In the genomic region with DNA sequence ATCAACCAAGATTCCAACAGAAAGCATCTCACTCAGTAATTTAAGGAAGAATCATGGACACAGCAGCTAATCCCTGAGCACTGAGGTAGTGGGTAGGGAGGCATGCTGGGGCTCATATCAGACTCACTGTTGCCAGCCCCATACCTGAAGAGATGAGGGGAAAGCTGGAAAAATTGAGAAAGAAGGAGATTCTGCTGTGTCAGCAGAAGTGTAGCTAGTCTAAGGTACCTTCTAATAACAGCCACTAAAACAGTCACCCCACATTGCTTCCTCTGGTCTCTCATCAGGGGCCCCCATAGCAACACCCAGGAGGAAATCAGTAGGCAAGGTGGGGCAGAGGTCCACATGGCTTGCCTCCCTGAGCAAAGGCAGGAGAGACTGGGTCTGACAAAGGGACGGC, we compare ENCODE assay signal across 23 mouse cellular contexts. TPM values are rescaled to one million over a fixed set of nuclear protein-coding genes. Genes with fewer than 3 reads are reported as not detected.
DNase-seq lines count a peak whose midpoint lies in the region; ATAC-seq and TF ChIP-seq lines count a peak whose summit lies in the region.
"Had no signal": no experiment of that assay in that cellular context is flagged by ENCODE, and none has a peak within 500 bp of the region (broad histone marks: within the 10 kb centered on the region; RNA-seq: fewer than 3 reads in every experiment).

No protein-coding gene starts in this region.

- dilution Hi-C loops in CH12.LX (cut with MboI; ENCODE audit: extremely low pct_ligation_motif_present, extremely low pct_unique_long_range_greater_than_20kb, low sequenced_read_pairs): no loop called here

- no peak for TF ChIP-seq RAD21 in CH12.LX (IDR thresholded peaks at IDR 0.05; ENCODE audit: low read depth, low read length)
- TF ChIP-seq RAD21 in MEL (IDR thresholded peaks at IDR 0.05; ENCODE audit: low read depth, low read length): no peak

- H3K79me2 ChIP-seq in CH12.LX (replicated peaks; ENCODE audit: control insufficient read depth, extremely low read depth, insufficient read depth, poor library complexity, severe bottlenecking): no peaks in the 10 kb centered on the region
- H3K79me2 ChIP-seq in MEL (ENCODE audit: control insufficient read depth, insufficient read depth, low read length, poor library complexity): no peaks in the 10 kb centered on the region

- no peak overlapping the region for H3K4me2 ChIP-seq in CH12.LX (ENCODE audit: insufficient read depth, low read depth, poor library complexity, severe bottlenecking)
- no peak overlapping the region for H3K4me2 ChIP-seq in hindbrain, embryonic 13.5 days

- no peaks in the 10 kb centered on the region for H3K27me3 ChIP-seq in CH12.LX (replicated peaks)
- H3K27me3 ChIP-seq in MEL (ENCODE audit: control insufficient read depth in 1 of 2, insufficient read depth in 2 of 2, low read length in 2 of 2): peaks cover 3% of the 10 kb centered on the region in 2 experiments
- no peaks in the 10 kb centered on the region for H3K27me3 ChIP-seq in hindbrain, embryonic 13.5 days

- H3K36me3 ChIP-seq in CH12.LX (replicated peaks in 1 of 2; ENCODE audit: control insufficient read depth in 1 of 2, insufficient read depth in 1 of 2, low read length in 1 of 2) (no peaks in the 10 kb centered on the region), ES-E14 (ENCODE audit: control insufficient read depth, insufficient read depth, low read length, poor library complexity, severe bottlenecking) (no peaks in the 10 kb centered on the region), MEL (ENCODE audit: control insufficient read depth in 1 of 2, insufficient read depth in 2 of 2, low read length in 2 of 2) (no peaks in the 10 kb centered on the region)
- H3K36me3 ChIP-seq in hindbrain, embryonic 13.5 days: no peaks in the 10 kb centered on the region
- H3K36me3 ChIP-seq: G1E had no signal

- no peaks in the 10 kb centered on the region for H3K4me1 ChIP-seq in CH12.LX (ENCODE audit: control insufficient read depth in 1 of 2, insufficient read depth in 2 of 2)
- H3K4me1 ChIP-seq in ES-E14 (ENCODE audit: control insufficient read depth in 2 of 2, insufficient read depth in 2 of 2, low read length in 2 of 2, poor library complexity in 1 of 2): no peaks in the 10 kb centered on the region
- no peaks in the 10 kb centered on the region for H3K4me1 ChIP-seq in MEL (ENCODE audit: control insufficient read depth in 1 of 2, insufficient read depth in 2 of 2, low read length in 2 of 2)
- H3K4me1 ChIP-seq in hindbrain, embryonic 13.5 days (replicated peaks): no peaks in the 10 kb centered on the region

- WGBS in hindbrain, embryonic 13.5 days: 92% methylated on average over 1 of the region's 1 CpGs

- no peak for ATAC-seq in monocyte, adult 5-6 weeks (replicated peaks; ENCODE audit: insufficient number of reproducible peaks, low FRiP score, low TSS enrichment, poor library complexity, severe bottlenecking)
- ATAC-seq in hindbrain, embryonic 13.5 days (ENCODE audit: low FRiP score): no peak
- ATAC-seq: activated CD4-positive, CD25-positive, alpha-beta regulatory T cell, adult 4 months; CD4-positive, CD25-positive, alpha-beta regulatory T cell, adult 4 months; Patski had no signal

- in situ Hi-C loops in CH12.LX (cut with MboI; ENCODE audit: low pct_ligation_motif_present, low pct_unique_long_range_greater_than_20kb, low sequenced_read_pairs): no loop called here
- in situ Hi-C loops in ES-E14 (cut with MboI; ENCODE audit: low sequenced_read_pairs in 2 of 2, unreplicated experiment in 2 of 2): no loop called here

- H3K9me3 ChIP-seq in CH12.LX (replicated peaks; ENCODE audit: low read length): no peaks in the 10 kb centered on the region
- 0 out of 2 replicates have a peak, but pooled peaks cover 2% of the 10 kb centered on the region for H3K9me3 ChIP-seq in ES-E14 (ENCODE audit: control insufficient read depth, insufficient read depth, low read depth, low read length)
- H3K9me3 ChIP-seq in MEL (replicated peaks; ENCODE audit: insufficient read depth, low read length): no peaks in the 10 kb centered on the region
- H3K9me3 ChIP-seq in hindbrain, embryonic 13.5 days: no peaks in the 10 kb centered on the region
- H3K9me3 ChIP-seq: G1E had no signal

- TF ChIP-seq CTCF in CH12.LX (conservative IDR thresholded peaks at IDR 0.05 in 1 of 2, IDR thresholded peaks at IDR 0.05 in 1 of 2; ENCODE audit: low read depth in 2 of 2, low read length in 2 of 2): no peak
- no peak for TF ChIP-seq CTCF in MEL (IDR thresholded peaks at IDR 0.05 in 2 of 3, conservative IDR thresholded peaks at IDR 0.05 in 1 of 3; ENCODE audit: control insufficient read depth in 1 of 3, insufficient read depth in 1 of 3, low read depth in 2 of 3, low read length in 3 of 3, poor library complexity in 1 of 3, severe bottlenecking in 1 of 3)

- H3K9ac ChIP-seq in CH12.LX (ENCODE audit: insufficient read depth, low read depth) (no peak overlapping the region), ES-E14 (ENCODE audit: insufficient read depth, low read depth, low read length, poor library complexity, severe bottlenecking) (no peak overlapping the region), MEL (ENCODE audit: control insufficient read depth, low read depth, low read length, poor library complexity, severe bottlenecking) (no peak overlapping the region)
- H3K9ac ChIP-seq in hindbrain, embryonic 13.5 days: no peak overlapping the region

- no peak overlapping the region for H3K27ac ChIP-seq in CH12.LX (ENCODE audit: insufficient read depth, low read depth)
- H3K27ac ChIP-seq in ES-E14 (ENCODE audit: insufficient read depth, low read depth, low read length, poor library complexity, severe bottlenecking): no peak overlapping the region
- no peak overlapping the region for H3K27ac ChIP-seq in MEL (ENCODE audit: control insufficient read depth, low read depth, low read length)
- no peak overlapping the region for H3K27ac ChIP-seq in hindbrain, embryonic 13.5 days

- no peak for TF ChIP-seq EP300 in CH12.LX (IDR thresholded peaks at IDR 0.05; ENCODE audit: low read length)
- no peak for TF ChIP-seq EP300 in MEL (IDR thresholded peaks at IDR 0.05; ENCODE audit: low read depth in 1 of 2, low read length in 2 of 2)

- no peak for TF ChIP-seq POLR2A in CH12.LX (IDR thresholded peaks at IDR 0.05; ENCODE audit: low read depth, low read length)
- no peak for TF ChIP-seq POLR2A in MEL (IDR thresholded peaks at IDR 0.05; ENCODE audit: control insufficient read depth in 1 of 2, insufficient read depth in 1 of 2, low read depth in 1 of 2, low read length in 2 of 2, poor library complexity in 1 of 2)

- no peak overlapping the region for H3K4me3 ChIP-seq in CH12.LX (replicated peaks in 1 of 3; ENCODE audit: low read depth in 2 of 3, low read length in 2 of 3, poor library complexity in 1 of 3)
- no peak overlapping the region for H3K4me3 ChIP-seq in ES-E14 (ENCODE audit: insufficient read depth in 1 of 2, low read depth in 1 of 2, low read length in 2 of 2, poor library complexity in 1 of 2, severe bottlenecking in 1 of 2)
- H3K4me3 ChIP-seq in MEL (ENCODE audit: control insufficient read depth in 1 of 2, insufficient read depth in 1 of 2, low read depth in 2 of 2, low read length in 2 of 2): no peak overlapping the region
- no peak overlapping the region for H3K4me3 ChIP-seq in hindbrain, embryonic 13.5 days

- DNase-seq in CH12.LX (ENCODE audit: extremely low read depth): no peak
- DNase-seq in ES-E14 (ENCODE audit: low read depth, low spot score): no peak
- no peak for DNase-seq in MEL (ENCODE audit: low read depth, low spot score)
- no peak for DNase-seq in cerebellum, postnatal 14 days
- DNase-seq: adrenal gland, adult 2 months; adrenal gland, adult 8-10 months; adrenal gland, postnatal 10 days; adrenal gland, postnatal 14 days; adrenal gland, postnatal 25 days; adrenal gland, postnatal 36 days; B cell, adult 2 months; cerebellum, adult 11 months; cerebellum, adult 11-12 months; cerebellum, adult 18-20 months; cerebellum, adult 2 months; cerebellum, adult 8-10 months; cerebellum, adult 9-10 months had no signal

TF ChIP-seq in CH12.LX, 34 proteins besides CTCF, POLR2A, EP300 and RAD21 (continues in another document):
- no peak for TF ChIP-seq MAZ (IDR thresholded peaks at IDR 0.05; ENCODE audit: low read depth, low read length)
- TF ChIP-seq MAFK (IDR thresholded peaks at IDR 0.05; ENCODE audit: insufficient replicate concordance, low read length): peak; percentile 90
- no peak for TF ChIP-seq TCF12 (IDR thresholded peaks at IDR 0.05; ENCODE audit: low read depth, low read length)
- TF ChIP-seq IRF4 (IDR thresholded peaks at IDR 0.05; ENCODE audit: low read depth, low read length): no peak

TF ChIP-seq in ES-E14, 5 proteins besides CTCF, POLR2A, EP300 and RAD21:
- no peak for TF ChIP-seq CHD2 (IDR thresholded peaks at IDR 0.05; ENCODE audit: low read depth, low read length)
- no peak for TF ChIP-seq ZNF384 (IDR thresholded peaks at IDR 0.05; ENCODE audit: low read depth, low read length)
- TF ChIP-seq ZC3H11A (IDR thresholded peaks at IDR 0.05; ENCODE audit: borderline replicate concordance, low read depth, low read length): no peak
- peak; percentile 88 for TF ChIP-seq MAFK (IDR thresholded peaks at IDR 0.05; ENCODE audit: insufficient read depth, low read depth, low read length)

TF ChIP-seq in MEL, 35 proteins besides CTCF, POLR2A, EP300 and RAD21:
- peak; percentile 54; the same call in 1 of the 2 replicates for TF ChIP-seq MAFK (IDR thresholded peaks at IDR 0.05; ENCODE audit: borderline replicate concordance, low read depth, low read length)
- no peak for TF ChIP-seq ZMIZ1 (IDR thresholded peaks at IDR 0.05; ENCODE audit: low read depth, low read length)
- no peak for TF ChIP-seq POLR2AphosphoS2 (IDR thresholded peaks at IDR 0.05; ENCODE audit: low read length)
- no peak for TF ChIP-seq MYC (IDR thresholded peaks at IDR 0.05; ENCODE audit: low read depth, low read length)
TF ChIP-seq in MEL: peak in this region for 1.

RNA-seq across cellular contexts. Expression of a gene that starts 40.5 kb away (rescaled TPM):
- total RNA-seq in CH12.LX (2012; rRNA removed) (6.3 and 7.7 TPM in 2 replicates), CH12.LX (2014; rRNA removed) (2.4 and 2.9 TPM in 2 replicates), ES-E14 (2012; rRNA removed) (5.2 and 5.5 TPM in 2 replicates), MEL (2012; rRNA removed) (0.10 and 0.12 TPM in 2 replicates)
- polyA plus RNA-seq in CH12.LX (2012; ENCODE audit: insufficient read length, low read depth) (3.8 and 3.9 TPM in 2 replicates), MEL (2012; ENCODE audit: insufficient read depth in 1 of 2, insufficient read length in 2 of 2, low read depth in 1 of 2, low replicate concordance in 2 of 2, missing spikeins in 1 of 2) (under 1 TPM in 1 of 2 experiments, not detected in 1; 0.13 TPM)
- total RNA-seq in monocyte, adult 5-6 weeks (2017): 6.0 to 16.5 TPM (median 9.1 TPM) in 3 replicates
- 10.9 and 13.1 TPM in 2 replicates for polyA plus RNA-seq in hindbrain, embryonic 13.5 days (2015; fragmentation: Nextera tagmentation; extraction: Ambion mirVana)
- polyA plus RNA-seq: G1E had no signal

RNA-seq across cellular contexts. Expression of a gene that starts 40.6 kb away (rescaled TPM):
- total RNA-seq in CH12.LX (2012; rRNA removed): 26.5 and 29.8 TPM in 2 replicates
- total RNA-seq in CH12.LX (2014; rRNA removed): 45.0 and 46.4 TPM in 2 replicates
- 80.5 and 84.7 TPM in 2 replicates for polyA plus RNA-seq in CH12.LX (2012; ENCODE audit: insufficient read length, low read depth)
- 13.1 and 23.0 TPM in 2 replicates for total RNA-seq in ES-E14 (2012; rRNA removed)
- 36.4 and 48.3 TPM in 2 replicates for total RNA-seq in MEL (2012; rRNA removed)
- 10 to 100 TPM; 74.3 to 82.0 TPM for polyA plus RNA-seq in MEL (2012; ENCODE audit: insufficient read depth in 1 of 2, insufficient read length in 2 of 2, low read depth in 1 of 2, low replicate concordance in 2 of 2, missing spikeins in 1 of 2)
- total RNA-seq in monocyte, adult 5-6 weeks (2017): 79.1 to 135 TPM (median 82.4 TPM) in 3 replicates
- polyA plus RNA-seq in hindbrain, embryonic 13.5 days (2015; fragmentation: Nextera tagmentation; extraction: Ambion mirVana): 74.1 and 77.8 TPM in 2 replicates
